Mouse (Mus musculus): ENCODE measurements around the gene Exoc7.

DNA sequence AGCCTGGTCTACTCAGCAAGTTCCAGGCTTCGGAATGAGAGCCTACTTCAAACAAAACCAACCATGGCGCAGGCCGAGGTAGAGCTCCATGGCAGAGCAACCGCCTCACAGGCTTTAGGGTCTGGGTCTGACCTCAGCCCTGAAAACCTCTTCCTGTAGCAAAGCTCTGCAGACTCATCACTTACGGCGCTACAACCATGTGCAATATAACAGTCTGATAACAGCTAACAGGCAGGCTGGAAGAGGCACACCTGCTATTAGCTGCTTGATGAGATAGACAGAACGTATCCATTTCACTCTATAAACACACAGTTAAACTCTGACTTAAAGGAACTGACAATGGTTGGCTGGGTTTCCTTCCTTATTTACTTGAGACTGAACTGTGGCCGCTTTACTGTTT lies 47.6 kb downstream of the Exoc7 start:
- no peak for TF ChIP-seq ZC3H11A (IDR thresholded peaks at IDR 0.05; ENCODE audit: borderline replicate concordance, low read depth, low read length)
- TF ChIP-seq CHD2 (IDR thresholded peaks at IDR 0.05; ENCODE audit: low read depth, low read length): no peak
- TF ChIP-seq HCFC1 (IDR thresholded peaks at IDR 0.05; ENCODE audit: borderline replicate concordance, insufficient read depth, low read length): no peak
